Mouse (Mus musculus): ENCODE data around the gene Tulp4.
"Not testable (repeated sequence)": the region's sequence is repeated elsewhere in the genome, so short reads cannot be mapped to it uniquely, and the experiment has no call there.

The Tulp4 gene

GRCm38 (mm10) chr17:6271970-6272369 is 165.7 kb downstream of the Tulp4 start:
- not testable (repeated sequence) for DNase-seq (ENCODE audit: extremely low read depth, low read depth, low spot score)

GRCm38 (mm10) chr17:6274693-6275092 is 168.5 kb downstream of the Tulp4 start:
- DNase-seq (ENCODE audit: extremely low read depth, low read depth, low spot score): not testable (repeated sequence)

- not testable (repeated sequence) for DNase-seq (ENCODE audit: extremely low read depth, low read depth, low spot score)
Measured at GRCm38 (mm10) chr17:6279205-6279604, 173.0 kb downstream of the Tulp4 start.

GRCm38 (mm10) chr17:6279772-6280171 is 173.5 kb downstream of the Tulp4 start:
- not testable (repeated sequence) for DNase-seq (ENCODE audit: extremely low read depth, low read depth, low spot score)

- DNase-seq (ENCODE audit: extremely low read depth, low read depth, low spot score): not testable (repeated sequence)
Measured at GRCm38 (mm10) chr17:6280513-6280912, 174.3 kb downstream of the Tulp4 start.

- DNase-seq (ENCODE audit: extremely low read depth, low read depth, low spot score): not testable (repeated sequence)
Measured at GRCm38 (mm10) chr17:6283137-6283536, 176.9 kb downstream of the Tulp4 start.

GRCm38 (mm10) chr17:6286169-6286568 is 179.9 kb downstream of the Tulp4 start:
- DNase-seq (ENCODE audit: extremely low read depth, low read depth, low spot score): not testable (repeated sequence)

- DNase-seq (ENCODE audit: extremely low read depth, low read depth, low spot score): not testable (repeated sequence)
Measured at GRCm38 (mm10) chr17:6289045-6289444, 182.8 kb downstream of the Tulp4 start.

- DNase-seq (ENCODE audit: extremely low read depth, low read depth, low spot score): not testable (repeated sequence)
Measured at GRCm38 (mm10) chr17:6293882-6294281, 187.6 kb downstream of the Tulp4 start.

- not testable (repeated sequence) for DNase-seq (ENCODE audit: extremely low read depth, low read depth, low spot score)
Measured at GRCm38 (mm10) chr17:6297060-6297795, 191.0 kb downstream of the Tulp4 start.

GRCm38 (mm10) chr17:6300190-6300863 is 194.1 kb downstream of the Tulp4 start:
- not testable (repeated sequence) for DNase-seq (ENCODE audit: extremely low read depth, low read depth, low spot score)
